Mouse (Mus musculus): ENCODE results near the gene Ntrk3. TPM values are rescaled to one million over a fixed set of nuclear protein-coding genes. Genes with fewer than 3 reads are reported as not detected.
A peak's percentile ranks its signal among the peaks of the same experiment; 100 is the strongest.

The Ntrk3 gene
- polyA plus RNA-seq, 1 experiment from 2014 or later = 1.3 TPM

- H3K9ac ChIP-seq (ENCODE audit: low read depth, low read length) = no peak overlapping the region
- no peaks in the 10 kb centered on the region for H3K36me3 ChIP-seq (ENCODE audit: insufficient read depth, low read length)
- H3K4me2 ChIP-seq (ENCODE audit: low read length) = no peak overlapping the region
- H3K9me3 ChIP-seq (replicated peaks; ENCODE audit: low read length) = no peaks in the 10 kb centered on the region
- H3K4me3 ChIP-seq (replicated peaks; ENCODE audit: low read depth, low read length) = no peak overlapping the region
- 92% methylated on average over 2 of the region's 2 CpGs for WGBS
- H3K27me3 ChIP-seq (ENCODE audit: insufficient read depth, low read length) = no peaks in the 10 kb centered on the region
- H3K27ac ChIP-seq = no peak overlapping the region
- no peak for TF ChIP-seq CTCF (IDR thresholded peaks at IDR 0.05; ENCODE audit: low read depth)
- DNase-seq (ENCODE audit: low spot score) (no peak), ATAC-seq (replicated peaks; ENCODE audit: low FRiP score, low read depth) (no peak)
- no peaks in the 10 kb centered on the region for H3K4me1 ChIP-seq (replicated peaks; ENCODE audit: insufficient read depth, low read length)
Observed at GRCm38 (mm10) chr7:78286516-78287238, 451.1 kb downstream of the Ntrk3 start.

GRCm38 (mm10) chr7:78269506-78270250, 468.1 kb downstream of the Ntrk3 start:
- 80% methylated on average over 3 of the region's 3 CpGs for WGBS
- ATAC-seq (replicated peaks; ENCODE audit: low FRiP score, low read depth) (no peak), DNase-seq (ENCODE audit: low spot score) (no peak)
- no peak overlapping the region for H3K4me2 ChIP-seq (ENCODE audit: low read length)
- no peak overlapping the region for H3K4me3 ChIP-seq (replicated peaks; ENCODE audit: low read depth, low read length)
- H3K9me3 ChIP-seq (replicated peaks; ENCODE audit: low read length) = no peaks in the 10 kb centered on the region
- H3K36me3 ChIP-seq (ENCODE audit: insufficient read depth, low read length) = no peaks in the 10 kb centered on the region
- no peak overlapping the region for H3K9ac ChIP-seq (ENCODE audit: low read depth, low read length)
- TF ChIP-seq CTCF (IDR thresholded peaks at IDR 0.05; ENCODE audit: low read depth) = no peak
- no peak overlapping the region for H3K27ac ChIP-seq
- no peaks in the 10 kb centered on the region for H3K27me3 ChIP-seq (ENCODE audit: insufficient read depth, low read length)
- H3K4me1 ChIP-seq (replicated peaks; ENCODE audit: insufficient read depth, low read length) = no peaks in the 10 kb centered on the region

DNA sequence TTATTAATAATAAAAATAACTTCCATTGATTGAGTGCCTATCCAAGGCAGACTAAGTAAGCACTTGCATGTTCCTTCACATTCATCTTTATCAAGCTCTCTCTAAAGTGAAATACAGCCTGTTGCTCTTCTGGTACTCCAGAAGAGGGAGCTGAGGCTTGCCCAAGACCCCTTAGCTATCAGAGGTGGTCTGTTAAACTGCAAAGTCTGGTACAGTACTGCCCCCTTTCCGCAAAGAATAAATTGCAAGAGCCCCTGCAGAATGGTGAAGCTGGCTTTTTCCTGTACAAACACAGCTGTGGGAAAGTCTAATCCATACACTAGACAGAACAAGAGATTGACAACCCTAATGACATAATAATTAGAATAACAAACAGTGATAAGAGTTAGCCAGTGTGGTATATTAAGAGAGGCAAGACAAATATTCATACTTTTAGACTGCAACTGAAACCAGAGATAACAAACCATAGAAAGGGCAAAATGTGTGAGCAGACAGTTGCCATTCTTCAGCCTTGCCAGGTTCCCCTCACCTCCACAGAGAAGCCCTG, 470.3 kb downstream of the Ntrk3 start:
- H3K4me1 ChIP-seq (replicated peaks; ENCODE audit: insufficient read depth, low read length) = no peaks in the 10 kb centered on the region
- peak; percentile 78 for DNase-seq (ENCODE audit: low spot score)
- no peak for ATAC-seq (replicated peaks; ENCODE audit: low FRiP score, low read depth)
- no peaks in the 10 kb centered on the region for H3K36me3 ChIP-seq (ENCODE audit: insufficient read depth, low read length)
- no peak overlapping the region for H3K9ac ChIP-seq (ENCODE audit: low read depth, low read length)
- no peak overlapping the region for H3K27ac ChIP-seq
- TF ChIP-seq CTCF (IDR thresholded peaks at IDR 0.05; ENCODE audit: low read depth) = peak; percentile 79
- H3K4me3 ChIP-seq (replicated peaks; ENCODE audit: low read depth, low read length) = no peak overlapping the region
- no peak overlapping the region for H3K4me2 ChIP-seq (ENCODE audit: low read length)
- H3K27me3 ChIP-seq (ENCODE audit: insufficient read depth, low read length) = no peaks in the 10 kb centered on the region
- no peaks in the 10 kb centered on the region for H3K9me3 ChIP-seq (replicated peaks; ENCODE audit: low read length)
- WGBS = 30% methylated on average over 1 of the region's 1 CpGs

DNA sequence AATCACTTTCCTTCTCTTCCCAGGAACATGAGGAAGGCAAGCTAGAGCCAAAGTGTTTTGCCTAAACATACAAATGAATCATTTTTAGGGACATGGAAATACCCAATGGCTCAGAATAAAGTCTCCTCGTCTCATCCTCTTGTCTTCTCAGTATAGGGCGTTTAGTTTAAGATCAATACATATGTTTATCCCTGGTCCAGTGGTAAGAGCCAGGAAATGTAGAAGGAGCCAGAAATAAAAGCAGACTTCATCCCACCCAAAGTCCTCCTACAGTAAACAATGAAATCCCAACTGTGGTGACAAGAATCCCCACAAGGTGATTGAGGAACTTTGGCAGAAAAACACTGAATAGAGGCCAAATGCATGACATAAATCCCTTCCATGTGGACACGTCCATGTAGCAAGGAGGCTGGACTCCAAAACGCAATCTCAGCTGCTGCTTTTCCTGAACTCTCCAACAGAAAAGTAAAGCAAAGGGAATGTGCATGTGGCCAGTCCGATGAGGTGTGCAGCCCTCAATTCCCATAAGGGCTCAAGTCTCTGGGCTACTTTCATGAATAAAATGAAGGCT, 473.3 kb downstream of the Ntrk3 start:
- Histone ChIP-seq H3K27ac (no peak overlapping the region), H3K27me3 (ENCODE audit: insufficient read depth, low read length) (no peaks in the 10 kb centered on the region)
- no peak for ATAC-seq (replicated peaks; ENCODE audit: low FRiP score, low read depth)

GRCm38 (mm10) chr7:78261420-78262125, 476.2 kb downstream of the Ntrk3 start:
- H3K4me2 ChIP-seq (ENCODE audit: low read length) = no peak overlapping the region
- no peak for DNase-seq (ENCODE audit: low spot score)
- H3K9me3 ChIP-seq (replicated peaks; ENCODE audit: low read length) = no peaks in the 10 kb centered on the region
- no peaks in the 10 kb centered on the region for H3K4me1 ChIP-seq (replicated peaks; ENCODE audit: insufficient read depth, low read length)
- H3K27me3 ChIP-seq (ENCODE audit: insufficient read depth, low read length) = no peaks in the 10 kb centered on the region
- no peak overlapping the region for H3K27ac ChIP-seq
- no peak for TF ChIP-seq CTCF (IDR thresholded peaks at IDR 0.05; ENCODE audit: low read depth)
- no peak overlapping the region for H3K4me3 ChIP-seq (replicated peaks; ENCODE audit: low read depth, low read length)
- H3K9ac ChIP-seq (ENCODE audit: low read depth, low read length) = no peak overlapping the region
- ATAC-seq (replicated peaks; ENCODE audit: low FRiP score, low read depth) = no peak
- 61% methylated on average over 8 of the region's 8 CpGs for WGBS
- H3K36me3 ChIP-seq (ENCODE audit: insufficient read depth, low read length) = no peaks in the 10 kb centered on the region

More for the DNA sequence above, 473.3 kb downstream of the Ntrk3 start:
- no peak for TF ChIP-seq CTCF (IDR thresholded peaks at IDR 0.05; ENCODE audit: low read depth)
- no peak overlapping the region for H3K4me2 ChIP-seq (ENCODE audit: low read length)
- H3K4me3 ChIP-seq (replicated peaks; ENCODE audit: low read depth, low read length) = no peak overlapping the region
- H3K36me3 ChIP-seq (ENCODE audit: insufficient read depth, low read length) = no peaks in the 10 kb centered on the region
- H3K9ac ChIP-seq (ENCODE audit: low read depth, low read length) = no peak overlapping the region
- 57% methylated on average over 5 of the region's 5 CpGs for WGBS
- H3K9me3 ChIP-seq (replicated peaks; ENCODE audit: low read length) = no peaks in the 10 kb centered on the region
- no peaks in the 10 kb centered on the region for H3K4me1 ChIP-seq (replicated peaks; ENCODE audit: insufficient read depth, low read length)
- DNase-seq (ENCODE audit: low spot score) = peak; percentile 68

GRCm38 (mm10) chr7:78258151-78258550, 479.7 kb downstream of the Ntrk3 start:
- Histone ChIP-seq H3K9ac (ENCODE audit: low read depth, low read length) (no peak overlapping the region), H3K27me3 (ENCODE audit: insufficient read depth, low read length) (no peaks in the 10 kb centered on the region), H3K9me3 (replicated peaks; ENCODE audit: low read length) (no peaks in the 10 kb centered on the region), H3K4me3 (replicated peaks; ENCODE audit: low read depth, low read length) (no peak overlapping the region), H3K4me2 (ENCODE audit: low read length) (no peak overlapping the region), H3K36me3 (ENCODE audit: insufficient read depth, low read length) (no peaks in the 10 kb centered on the region), H3K4me1 (replicated peaks; ENCODE audit: insufficient read depth, low read length) (no peaks in the 10 kb centered on the region), H3K27ac (no peak overlapping the region)
- 27% methylated on average over 4 of the region's 4 CpGs for WGBS
- TF ChIP-seq CTCF (IDR thresholded peaks at IDR 0.05; ENCODE audit: low read depth) = no peak
- ATAC-seq (replicated peaks; ENCODE audit: low FRiP score, low read depth) = no peak
- DNase-seq (ENCODE audit: low spot score) = peak; percentile 47

All from kidney, postnatal 0 days (tissue).